Mouse (Mus musculus) urinary bladder, postnatal 4 days (tissue): ENCODE results near the gene Fbxl17.

Source experiments
- DNase-seq, 2 experiments: peaks; one replicate each; pipeline ENCODE4 v3.0.0; 2021 to 2022; ENCODE audit warnings: low spot score in 2 of 2

Fbxl17 gene

DNA sequence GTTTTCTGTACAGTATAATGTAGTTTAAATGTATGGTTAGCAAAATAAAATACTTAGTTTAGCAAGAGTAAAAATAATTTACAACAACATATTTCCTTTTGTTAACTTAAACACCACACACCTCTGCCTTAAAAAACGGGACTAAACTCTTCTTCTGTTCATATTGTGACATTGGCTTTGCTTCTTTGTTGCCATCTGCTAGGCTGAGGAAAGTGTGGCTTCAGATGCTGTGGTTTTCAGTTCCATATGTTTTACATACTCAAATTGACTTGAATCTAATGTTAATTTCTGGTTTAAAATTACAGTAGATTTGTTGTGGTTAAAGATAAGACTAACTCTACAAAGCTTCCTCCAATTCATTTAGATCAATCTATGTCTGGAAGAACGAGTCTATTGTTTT is 218.8 kb downstream of the Fbxl17 start:
- DNase-seq = no peak

DNA sequence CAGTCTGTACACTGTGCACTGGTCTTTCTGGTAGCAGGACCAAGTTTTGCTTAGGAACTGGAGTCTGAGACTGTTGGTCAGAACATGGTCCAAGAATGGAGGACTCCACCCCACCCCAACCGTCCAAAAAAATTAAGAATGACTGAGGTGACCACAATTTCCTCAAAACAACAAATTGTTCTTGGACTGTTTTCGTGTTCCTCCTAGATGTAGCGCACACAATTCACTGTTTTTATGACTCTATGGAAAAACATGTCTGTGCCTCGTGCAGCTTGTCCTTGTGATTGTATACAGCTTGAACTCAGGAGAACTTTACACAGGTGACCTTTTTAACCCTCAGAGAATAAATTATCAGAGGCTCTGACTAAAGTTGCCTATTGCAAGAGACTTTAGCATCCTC is 220.7 kb downstream of the Fbxl17 start:
- DNase-seq = no peak

GRCm38 (mm10) chr17:63273353-63273752 is 226.5 kb downstream of the Fbxl17 start:
- no peak for DNase-seq

DNA sequence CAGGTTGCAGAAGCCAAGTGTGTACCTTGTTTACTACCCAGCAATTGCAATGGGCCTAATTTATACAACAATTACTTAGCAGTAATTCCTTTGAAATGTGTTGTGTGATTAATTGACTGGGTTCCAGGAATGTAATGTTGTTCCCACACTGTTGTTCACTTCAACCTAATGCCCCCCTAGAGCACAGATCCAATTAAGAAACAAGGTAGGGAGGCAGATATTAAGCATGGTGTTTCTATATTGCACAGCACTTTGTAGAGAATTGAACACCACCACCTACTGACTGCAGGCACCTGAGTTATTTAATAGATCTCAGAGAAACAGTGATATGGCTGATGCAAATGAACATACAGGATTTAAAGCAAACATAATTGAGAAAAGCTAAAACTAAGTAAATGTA is 226.9 kb downstream of the Fbxl17 start:
- no peak for DNase-seq

DNA sequence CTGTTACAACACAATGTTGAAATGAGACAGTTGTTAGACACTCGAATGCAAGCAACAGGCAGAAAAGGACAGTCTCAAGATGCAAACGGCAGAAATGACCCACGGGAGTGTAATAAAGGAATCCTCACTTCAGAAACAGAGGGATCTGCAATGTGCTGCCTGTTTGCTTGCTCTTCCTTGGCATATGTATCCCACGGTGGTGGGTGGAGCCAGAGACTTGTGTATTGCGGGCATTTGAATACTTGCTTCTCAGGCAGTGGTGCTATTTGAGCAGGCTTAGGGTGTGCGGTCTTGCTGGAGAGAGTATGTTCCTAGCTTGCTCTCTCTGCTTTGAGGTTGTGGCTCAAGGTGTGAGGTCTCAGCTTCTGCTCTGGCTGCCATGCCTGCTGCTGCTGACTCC is 228.8 kb downstream of the Fbxl17 start:
- DNase-seq = no peak

DNA sequence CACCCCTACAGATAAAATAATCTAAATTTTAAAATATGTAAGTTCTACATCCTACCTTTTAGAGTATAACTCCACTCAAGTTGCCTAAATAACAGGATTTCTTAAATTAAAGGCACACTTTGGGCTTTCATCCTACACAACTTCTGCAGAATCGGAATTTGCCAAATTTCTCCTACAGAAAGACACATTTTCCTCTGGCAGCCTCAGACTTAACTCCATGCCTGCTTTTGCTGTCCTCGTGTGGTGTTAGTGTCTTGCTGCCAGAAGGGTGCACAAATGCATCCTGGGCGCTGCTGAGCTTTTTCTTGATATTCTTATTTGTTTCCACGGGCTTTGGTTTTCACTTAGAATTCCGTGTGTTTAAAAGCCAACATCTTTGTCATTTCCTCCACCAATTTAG is 229.3 kb downstream of the Fbxl17 start:
- no peak for DNase-seq

DNA sequence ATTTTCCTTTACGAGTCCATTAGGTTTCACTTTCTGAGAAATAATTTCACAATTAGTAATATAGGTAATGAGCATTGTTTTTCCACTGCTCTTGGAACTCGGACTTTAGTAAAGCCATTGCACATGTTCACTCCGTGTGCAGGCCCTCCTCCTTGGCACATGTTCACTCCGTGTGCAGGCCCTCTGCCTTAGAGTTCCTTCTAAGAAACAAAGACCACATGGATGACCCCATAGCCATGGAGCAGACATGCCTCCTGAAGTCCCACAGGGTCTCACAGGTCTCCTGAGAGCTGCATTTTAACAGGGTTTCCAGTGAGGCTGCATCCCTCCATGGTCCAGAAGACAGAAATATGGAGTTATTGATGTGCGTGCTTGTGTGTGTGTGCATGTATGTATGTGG is 237.1 kb downstream of the Fbxl17 start:
- DNase-seq = no peak

DNA sequence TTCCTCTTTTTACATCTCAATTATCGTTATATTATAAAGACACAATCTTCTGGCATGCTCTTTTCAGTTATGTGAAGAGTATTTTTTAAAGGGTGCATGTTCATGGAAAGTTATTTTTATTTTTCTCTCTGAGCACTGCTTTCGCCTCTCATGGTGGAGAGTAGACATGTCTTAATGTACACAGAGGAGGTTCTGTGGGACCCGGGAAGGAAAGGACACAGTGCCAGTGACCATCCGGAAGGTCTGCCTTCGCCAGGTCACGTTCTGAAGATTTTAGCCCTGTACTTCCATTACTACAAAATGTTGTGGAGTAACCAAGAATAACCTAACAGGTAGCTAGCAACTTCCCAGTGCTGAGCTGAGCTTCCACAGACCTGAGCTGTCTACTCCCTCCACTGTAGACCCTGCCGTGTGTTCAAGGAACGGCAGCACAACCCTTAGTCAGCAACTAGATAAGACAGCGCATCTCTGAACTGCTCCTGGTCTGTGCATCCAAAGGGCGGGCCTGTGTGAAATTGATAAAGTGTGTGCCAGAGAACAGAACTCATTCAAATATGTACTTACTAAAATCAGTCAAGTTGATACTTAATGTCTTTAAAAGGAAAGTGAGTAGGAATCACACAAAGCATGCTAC is 238.2 kb downstream of the Fbxl17 start:
- no peak for DNase-seq

GRCm38 (mm10) chr17:63259091-63259490 is 240.7 kb downstream of the Fbxl17 start:
- DNase-seq = no peak

DNA sequence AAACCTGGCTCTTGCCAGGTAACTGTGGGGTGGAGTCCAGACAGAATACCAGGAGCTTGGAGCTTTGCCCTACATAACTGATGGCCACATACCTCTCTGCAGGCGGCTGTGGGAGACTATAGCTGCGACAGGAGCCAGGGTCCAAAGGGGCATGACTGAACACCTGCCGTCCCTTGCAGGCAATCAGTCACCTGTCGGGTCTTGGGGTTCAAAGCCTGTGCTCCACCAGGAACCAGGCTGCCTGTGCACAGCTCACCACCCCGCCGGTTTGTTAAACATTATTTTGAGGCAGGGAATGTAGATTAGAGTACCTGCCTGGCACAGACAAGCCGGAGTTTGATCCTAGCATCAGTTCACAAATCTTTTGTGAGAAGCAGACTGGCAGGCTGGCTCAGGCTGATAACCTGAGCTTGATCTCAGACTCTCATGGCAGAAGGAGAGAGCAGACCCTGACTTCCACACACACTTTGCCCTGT is 253.6 kb downstream of the Fbxl17 start:
- DNase-seq = no peak

GRCm38 (mm10) chr17:63245472-63245871 is 254.3 kb downstream of the Fbxl17 start:
- DNase-seq = no peak

- DNase-seq = no peak
These were observed 257.1 kb downstream of the Fbxl17 start for GRCm38 (mm10) chr17:63242761-63243160.

DNA sequence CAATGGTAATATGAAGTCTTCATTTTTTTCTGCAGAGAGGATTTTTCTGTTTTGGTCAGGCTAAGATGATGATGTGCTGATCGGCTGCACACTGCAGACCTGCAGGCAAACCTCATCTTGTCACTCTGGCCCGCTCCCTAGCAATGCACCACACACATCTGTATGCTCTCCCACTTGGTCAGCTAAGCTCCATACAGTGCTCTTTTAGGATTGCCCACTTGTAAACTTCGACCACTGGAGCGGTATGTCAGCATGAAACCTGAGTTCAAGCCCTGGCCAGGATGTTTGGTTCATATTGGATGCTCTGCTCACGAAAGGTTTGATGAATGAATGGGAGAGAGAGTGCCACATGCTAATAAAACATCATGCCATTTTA is 259.1 kb downstream of the Fbxl17 start:
- no peak for DNase-seq

GRCm38 (mm10) chr17:63240021-63240730 is 259.6 kb downstream of the Fbxl17 start:
- no peak for DNase-seq

DNA sequence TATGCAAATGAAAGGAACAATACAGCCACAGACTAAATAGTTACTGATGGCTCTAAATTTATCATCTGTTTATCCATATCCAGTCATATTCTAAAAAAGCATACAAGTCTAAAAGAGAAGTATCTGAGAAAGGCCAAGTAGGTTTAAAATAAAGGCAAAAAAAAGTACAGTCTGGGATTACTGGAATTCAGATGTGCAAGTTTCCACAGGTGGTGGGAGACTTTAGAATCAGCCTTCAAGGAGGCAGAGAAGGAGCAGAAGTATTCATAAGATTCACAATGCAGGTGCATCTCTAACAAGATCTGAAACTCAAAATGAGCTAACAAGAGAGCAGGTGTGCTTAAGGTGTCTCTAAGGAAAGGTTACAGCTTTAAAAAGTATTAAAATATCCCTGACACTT is 263.0 kb downstream of the Fbxl17 start:
- DNase-seq = no peak

DNA sequence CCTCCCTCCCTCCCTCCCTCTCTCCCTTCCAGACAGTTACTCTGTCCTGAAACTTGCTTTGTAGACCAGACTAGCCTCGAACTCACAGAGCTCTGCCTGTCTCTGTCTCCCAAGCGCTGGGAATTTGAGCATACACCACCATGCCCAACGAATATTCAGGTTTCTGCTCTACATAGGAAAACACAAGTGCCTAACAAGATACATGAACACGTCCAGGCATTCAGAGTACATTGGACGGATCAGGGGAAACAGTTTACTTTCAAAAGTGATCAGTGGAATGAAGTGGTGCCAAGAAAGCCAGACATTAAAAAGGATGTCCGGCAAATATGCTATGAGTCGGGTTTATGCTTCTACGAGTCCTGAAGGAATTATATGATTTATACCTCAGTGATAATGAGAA is 263.6 kb downstream of the Fbxl17 start:
- DNase-seq = no peak

GRCm38 (mm10) chr17:63235821-63236220 is 264.0 kb downstream of the Fbxl17 start:
- no peak for DNase-seq

- no peak for DNase-seq
These were observed 270.7 kb downstream of the Fbxl17 start for GRCm38 (mm10) chr17:63229111-63229510.

DNA sequence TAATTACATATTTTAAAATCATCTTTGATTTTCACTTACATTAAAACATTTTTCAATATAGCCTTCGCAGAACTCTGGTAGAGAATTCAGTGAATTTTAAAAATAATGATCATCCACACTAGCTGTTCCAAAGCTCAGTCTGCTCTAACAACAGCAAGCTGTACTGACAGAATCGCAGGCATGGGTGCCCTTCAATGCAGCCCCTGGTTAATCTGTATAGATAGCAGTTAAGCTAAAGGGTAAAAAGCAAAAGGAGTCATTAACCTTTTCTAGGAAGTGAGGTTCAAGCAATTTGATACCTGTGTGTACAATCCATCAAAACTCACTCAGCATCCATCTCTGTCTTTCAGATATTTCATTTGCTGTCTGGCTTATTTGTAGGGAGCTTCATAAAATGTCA is 273.4 kb downstream of the Fbxl17 start:
- no peak for DNase-seq

DNA sequence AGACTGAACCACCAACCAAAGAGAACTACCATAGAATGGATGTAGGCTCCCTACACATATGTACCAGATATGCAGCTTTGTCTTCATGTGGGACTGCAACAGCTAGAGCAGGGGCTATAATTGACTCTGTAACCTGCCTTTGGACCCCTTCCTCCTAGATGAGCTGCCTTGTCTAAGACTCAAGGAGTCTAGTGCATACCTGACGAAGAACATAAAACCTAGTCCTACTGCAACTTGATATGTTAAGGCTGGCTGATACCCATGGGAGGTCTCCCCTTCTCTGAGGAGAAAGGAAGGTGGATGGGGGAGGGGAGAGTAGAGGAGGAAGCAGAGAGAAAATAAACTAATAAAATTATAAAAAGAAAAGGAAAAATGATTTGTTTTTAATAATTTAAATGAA is 273.9 kb downstream of the Fbxl17 start:
- DNase-seq = no peak

DNA sequence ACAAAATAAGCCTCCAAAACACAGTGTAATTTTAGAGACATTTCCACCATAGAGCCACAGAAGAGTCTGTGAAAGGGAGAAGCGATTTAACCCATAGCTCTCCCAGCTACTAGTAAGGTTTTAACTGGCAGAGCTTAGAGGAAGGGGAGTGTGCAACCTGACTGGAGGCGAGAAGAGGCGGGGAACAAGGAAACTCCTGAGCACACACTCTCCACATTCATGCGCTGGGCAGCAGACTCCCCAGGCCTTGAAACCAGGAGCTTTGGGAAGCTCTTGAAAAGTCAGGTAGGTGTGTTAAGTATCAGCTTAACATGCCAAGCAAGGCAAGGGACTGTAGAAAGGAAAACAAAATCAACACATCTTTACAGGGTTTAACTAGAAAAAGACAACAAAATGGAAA is 276.1 kb downstream of the Fbxl17 start:
- no peak for DNase-seq

- DNase-seq = no peak
These were observed 278.2 kb downstream of the Fbxl17 start for GRCm38 (mm10) chr17:63221632-63222031.

DNA sequence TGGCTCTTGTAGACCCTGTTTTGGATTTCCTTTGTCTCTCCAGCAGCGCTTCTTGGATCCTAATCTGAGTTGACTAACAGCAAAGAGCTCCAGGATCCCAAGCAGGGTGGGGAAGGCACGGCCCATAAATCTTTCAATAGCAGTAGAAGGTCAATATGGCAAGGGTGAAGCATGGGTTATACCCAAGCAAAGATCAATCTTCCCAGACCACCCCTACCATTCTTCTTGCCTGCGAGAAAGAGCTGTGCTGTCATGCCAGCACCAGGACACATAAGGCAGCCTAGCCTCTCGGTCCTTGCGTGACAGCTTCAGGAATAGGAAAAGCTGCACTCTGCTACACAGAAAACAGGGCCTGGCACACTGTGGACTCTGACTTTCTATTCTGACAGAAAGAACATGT is 279.0 kb downstream of the Fbxl17 start:
- no peak for DNase-seq

DNA sequence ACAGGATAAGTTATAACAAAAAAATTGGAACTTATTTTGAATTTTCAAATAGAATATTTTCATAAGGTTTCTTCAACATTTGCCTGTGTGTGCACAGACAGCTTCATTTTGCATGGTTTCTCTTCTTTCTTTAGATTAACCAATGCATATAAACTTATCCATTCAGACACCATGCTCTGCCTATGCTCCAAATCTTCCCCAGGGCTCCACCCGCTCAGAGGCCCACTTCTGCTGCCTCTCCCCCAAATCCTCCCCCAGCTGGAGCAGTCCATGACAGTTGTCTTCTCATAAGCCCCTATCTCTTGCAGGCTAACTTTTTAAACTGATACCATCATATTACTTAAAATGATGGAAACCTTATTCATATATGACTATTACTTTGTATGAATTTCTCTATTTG is 282.8 kb downstream of the Fbxl17 start:
- no peak for DNase-seq
